Mouse (Mus musculus): ENCODE measurements at regions not wholly inside any gene's neighbourhood (a gene's known extent, or its start where the extent isn't known, plus 50 kb on each side); places are given as distances from the start of the nearest gene placed in this dataset.

- DNase-seq (ENCODE audit: low spot score) (no peak), ATAC-seq (replicated peaks; ENCODE audit: low FRiP score, low read depth) (no peak)
- Histone ChIP-seq H3K4me1 (replicated peaks; ENCODE audit: insufficient read depth, low read length) (no peaks in the 10 kb centered on the region), H3K27me3 (ENCODE audit: insufficient read depth, low read length) (no peaks in the 10 kb centered on the region), H3K27ac (no peak overlapping the region), H3K9ac (ENCODE audit: low read depth, low read length) (no peak overlapping the region), H3K36me3 (ENCODE audit: insufficient read depth, low read length) (no peaks in the 10 kb centered on the region), H3K4me2 (ENCODE audit: low read length) (no peak overlapping the region), H3K4me3 (replicated peaks; ENCODE audit: low read depth, low read length) (no peak overlapping the region), H3K9me3 (replicated peaks; ENCODE audit: low read length) (no peaks in the 10 kb centered on the region)
- no peak for TF ChIP-seq CTCF (IDR thresholded peaks at IDR 0.05; ENCODE audit: low read depth)
- 81% methylated on average over 2 of the region's 2 CpGs for WGBS
Measured at GRCm38 (mm10) chr13:69066636-69067035, 67.3 kb upstream of the Adcy2 start.

GRCm38 (mm10) chr13:69065285-69065684 is 65.9 kb upstream of the Adcy2 start:
- Histone ChIP-seq H3K27ac (no peak overlapping the region), H3K4me2 (ENCODE audit: low read length) (no peak overlapping the region), H3K9me3 (replicated peaks; ENCODE audit: low read length) (no peaks in the 10 kb centered on the region), H3K36me3 (ENCODE audit: insufficient read depth, low read length) (no peaks in the 10 kb centered on the region), H3K4me1 (replicated peaks; ENCODE audit: insufficient read depth, low read length) (no peaks in the 10 kb centered on the region), H3K4me3 (replicated peaks; ENCODE audit: low read depth, low read length) (no peak overlapping the region), H3K27me3 (ENCODE audit: insufficient read depth, low read length) (no peaks in the 10 kb centered on the region), H3K9ac (ENCODE audit: low read depth, low read length) (no peak overlapping the region)
- ATAC-seq (replicated peaks; ENCODE audit: low FRiP score, low read depth): no peak
- no peak for TF ChIP-seq CTCF (IDR thresholded peaks at IDR 0.05; ENCODE audit: low read depth)
- DNase-seq (ENCODE audit: low spot score): no peak
- WGBS: 72% methylated on average over 8 of the region's 8 CpGs

- WGBS: 81% methylated on average over 3 of the region's 3 CpGs
- Histone ChIP-seq H3K4me3 (replicated peaks; ENCODE audit: low read depth, low read length) (no peak overlapping the region), H3K27ac (no peak overlapping the region), H3K9me3 (replicated peaks; ENCODE audit: low read length) (no peaks in the 10 kb centered on the region), H3K9ac (ENCODE audit: low read depth, low read length) (no peak overlapping the region), H3K4me1 (replicated peaks; ENCODE audit: insufficient read depth, low read length) (no peaks in the 10 kb centered on the region), H3K27me3 (ENCODE audit: insufficient read depth, low read length) (no peaks in the 10 kb centered on the region), H3K36me3 (ENCODE audit: insufficient read depth, low read length) (no peaks in the 10 kb centered on the region), H3K4me2 (ENCODE audit: low read length) (no peak overlapping the region)
- no peak for DNase-seq (ENCODE audit: low spot score)
- TF ChIP-seq CTCF (IDR thresholded peaks at IDR 0.05; ENCODE audit: low read depth): no peak
- no peak for ATAC-seq (replicated peaks; ENCODE audit: low FRiP score, low read depth)
Measured at GRCm38 (mm10) chr13:69062692-69063233, 63.4 kb upstream of the Adcy2 start.

GRCm38 (mm10) chr13:69061436-69061835 is 62.1 kb upstream of the Adcy2 start:
- no peak overlapping the region for H3K27ac ChIP-seq
- no peaks in the 10 kb centered on the region for H3K4me1 ChIP-seq (replicated peaks; ENCODE audit: insufficient read depth, low read length)
- no peaks in the 10 kb centered on the region for H3K27me3 ChIP-seq (ENCODE audit: insufficient read depth, low read length)
- ATAC-seq (replicated peaks; ENCODE audit: low FRiP score, low read depth): no peak
- no peak for DNase-seq (ENCODE audit: low spot score)
- H3K36me3 ChIP-seq (ENCODE audit: insufficient read depth, low read length): no peaks in the 10 kb centered on the region
- no peak overlapping the region for H3K4me2 ChIP-seq (ENCODE audit: low read length)
- no peaks in the 10 kb centered on the region for H3K9me3 ChIP-seq (replicated peaks; ENCODE audit: low read length)
- no peak for TF ChIP-seq CTCF (IDR thresholded peaks at IDR 0.05; ENCODE audit: low read depth)
- no peak overlapping the region for H3K9ac ChIP-seq (ENCODE audit: low read depth, low read length)
- 80% methylated on average over 3 of the region's 3 CpGs for WGBS
- H3K4me3 ChIP-seq (replicated peaks; ENCODE audit: low read depth, low read length): no peak overlapping the region

Measured in kidney, postnatal 0 days (tissue).